Mouse (Mus musculus): ENCODE results near the gene Myo18b. TPM values are rescaled to one million over a fixed set of nuclear protein-coding genes. Genes with fewer than 3 reads are reported as not detected.

Myo18b gene
- total RNA-seq, 1 experiment, result 2.3 TPM

DNA sequence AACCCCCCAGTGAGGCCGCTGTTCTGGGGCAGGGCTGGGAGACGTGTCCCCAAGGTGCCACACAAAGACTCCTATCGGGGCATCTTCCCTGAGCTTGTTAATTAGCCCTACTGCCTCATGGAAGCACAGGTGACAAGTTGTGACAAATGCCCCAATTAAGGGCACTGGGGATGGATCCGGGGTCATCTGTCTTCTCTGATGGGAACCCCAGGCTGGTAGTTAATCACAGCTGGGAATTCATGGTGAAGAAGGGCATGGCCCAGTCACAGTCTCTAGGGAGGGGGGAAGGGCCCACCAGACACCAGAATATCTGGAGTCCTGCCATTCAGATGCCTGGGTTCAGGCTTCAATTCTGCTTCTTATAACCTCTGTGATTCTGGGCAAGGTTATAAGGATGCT lies 126.4 kb downstream of the Myo18b start:
- H3K4me1 ChIP-seq (ENCODE audit: control insufficient read depth in 2 of 2, insufficient read depth in 2 of 2, low read length in 2 of 2, poor library complexity in 1 of 2), result peaks cover 0 to 7% of the 10 kb centered on the region in 2 experiments; a peak in 1 of 4 replicates

DNA sequence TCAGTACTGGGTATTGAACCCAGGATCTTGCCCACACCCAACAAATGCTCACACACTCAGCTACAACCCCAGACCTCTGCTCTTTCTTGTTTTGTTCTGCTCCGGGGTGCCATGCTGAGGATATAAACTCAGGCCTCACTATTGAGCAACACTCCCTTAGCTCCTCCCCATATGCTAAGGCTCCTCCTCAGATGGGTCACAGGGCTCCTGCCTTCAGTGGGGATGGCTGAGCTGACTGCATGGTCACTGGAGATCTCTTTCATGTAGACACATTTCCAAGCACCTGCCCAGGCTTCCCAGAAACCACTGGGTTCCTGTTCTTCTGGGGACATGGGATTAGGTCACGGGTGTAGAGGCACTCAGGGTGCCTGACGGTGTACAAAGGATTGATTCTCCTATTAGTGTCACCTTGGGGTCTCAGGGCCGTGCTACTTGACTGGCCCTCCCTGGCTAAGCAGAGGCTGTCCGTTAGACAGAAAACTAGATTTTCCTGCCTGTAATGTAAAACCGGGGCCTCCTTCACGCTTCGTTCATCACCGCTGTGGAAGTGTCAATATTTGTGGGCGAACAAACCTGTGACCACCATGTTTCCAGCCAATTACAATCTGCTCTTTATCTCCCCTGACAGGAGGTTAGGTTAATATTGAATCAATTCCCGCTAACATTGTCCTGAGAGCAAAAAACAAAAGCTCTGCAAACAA lies 127.0 kb downstream of the Myo18b start:
- H3K36me3 ChIP-seq (ENCODE audit: control insufficient read depth, insufficient read depth, low read length, poor library complexity, severe bottlenecking), result no peaks in the 10 kb centered on the region
- H3K4me1 ChIP-seq (ENCODE audit: control insufficient read depth in 2 of 2, insufficient read depth in 2 of 2, low read length in 2 of 2, poor library complexity in 1 of 2), result peaks cover 0 to 7% of the 10 kb centered on the region in 2 experiments; a peak in 1 of 4 replicates

More for the DNA sequence above, 126.4 kb downstream of the Myo18b start:
- Histone ChIP-seq H3K9me3 (ENCODE audit: control insufficient read depth, insufficient read depth, low read depth, low read length) (no peaks in the 10 kb centered on the region), H3K36me3 (ENCODE audit: control insufficient read depth, insufficient read depth, low read length, poor library complexity, severe bottlenecking) (no peaks in the 10 kb centered on the region), H3K9ac (ENCODE audit: insufficient read depth, low read depth, low read length, poor library complexity, severe bottlenecking) (no peak overlapping the region), H3K4me3 (ENCODE audit: insufficient read depth in 1 of 2, low read depth in 1 of 2, low read length in 2 of 2, poor library complexity in 1 of 2, severe bottlenecking in 1 of 2) (no peak overlapping the region), H3K27ac (ENCODE audit: insufficient read depth, low read depth, low read length, poor library complexity, severe bottlenecking) (no peak overlapping the region)
- in situ Hi-C loops (cut with MboI; ENCODE audit: low sequenced_read_pairs in 2 of 2, unreplicated experiment in 2 of 2), result no loop called here
- no peak for DNase-seq (ENCODE audit: low read depth, low spot score)
- TF ChIP-seq ZC3H11A (IDR thresholded peaks at IDR 0.05; ENCODE audit: borderline replicate concordance, low read depth, low read length) (no peak), CHD2 (IDR thresholded peaks at IDR 0.05; ENCODE audit: low read depth, low read length) (no peak)

DNA sequence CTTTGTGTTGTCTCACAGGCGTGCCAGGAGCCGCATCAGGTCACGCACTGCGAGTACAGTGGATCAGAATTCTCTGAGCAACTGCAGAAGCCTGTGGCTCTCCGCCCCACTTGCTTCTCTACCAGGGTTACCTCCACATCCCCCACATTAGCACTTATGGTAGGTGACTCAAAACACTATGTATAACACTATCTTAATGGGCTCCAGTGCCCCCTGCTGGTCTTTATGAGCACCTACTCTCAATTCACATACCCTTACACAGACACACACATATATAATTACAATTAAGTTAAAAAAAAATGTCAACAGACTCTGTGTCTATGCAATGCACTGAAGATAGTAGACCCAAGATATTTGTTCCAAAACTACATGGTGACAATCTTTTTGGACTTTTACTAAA lies 127.6 kb downstream of the Myo18b start:
- peaks cover 0 to 7% of the 10 kb centered on the region in 2 experiments; a peak in 1 of 4 replicates for H3K4me1 ChIP-seq (ENCODE audit: control insufficient read depth in 2 of 2, insufficient read depth in 2 of 2, low read length in 2 of 2, poor library complexity in 1 of 2)
- in situ Hi-C loops (cut with MboI; ENCODE audit: low sequenced_read_pairs in 2 of 2, unreplicated experiment in 2 of 2), result no loop called here
- peak; percentile 25 for DNase-seq (ENCODE audit: low read depth, low spot score)
- no peak overlapping the region for H3K9ac ChIP-seq (ENCODE audit: insufficient read depth, low read depth, low read length, poor library complexity, severe bottlenecking)
- H3K9me3 ChIP-seq (ENCODE audit: control insufficient read depth, insufficient read depth, low read depth, low read length), result no peaks in the 10 kb centered on the region
- H3K4me3 ChIP-seq (ENCODE audit: insufficient read depth in 1 of 2, low read depth in 1 of 2, low read length in 2 of 2, poor library complexity in 1 of 2, severe bottlenecking in 1 of 2), result no peak overlapping the region
- TF ChIP-seq ZC3H11A (IDR thresholded peaks at IDR 0.05; ENCODE audit: borderline replicate concordance, low read depth, low read length) (peak; percentile 5; the same call in 1 of the 2 replicates), CHD2 (IDR thresholded peaks at IDR 0.05; ENCODE audit: low read depth, low read length) (no peak)
- H3K36me3 ChIP-seq (ENCODE audit: control insufficient read depth, insufficient read depth, low read length, poor library complexity, severe bottlenecking), result no peaks in the 10 kb centered on the region
- H3K27ac ChIP-seq (ENCODE audit: insufficient read depth, low read depth, low read length, poor library complexity, severe bottlenecking), result no peak overlapping the region

More for the DNA sequence above, 127.0 kb downstream of the Myo18b start:
- Histone ChIP-seq H3K9ac (ENCODE audit: insufficient read depth, low read depth, low read length, poor library complexity, severe bottlenecking) (no peak overlapping the region), H3K27ac (ENCODE audit: insufficient read depth, low read depth, low read length, poor library complexity, severe bottlenecking) (no peak overlapping the region), H3K4me3 (ENCODE audit: insufficient read depth in 1 of 2, low read depth in 1 of 2, low read length in 2 of 2, poor library complexity in 1 of 2, severe bottlenecking in 1 of 2) (no peak overlapping the region), H3K9me3 (ENCODE audit: control insufficient read depth, insufficient read depth, low read depth, low read length) (no peaks in the 10 kb centered on the region)
- in situ Hi-C loops (cut with MboI; ENCODE audit: low sequenced_read_pairs in 2 of 2, unreplicated experiment in 2 of 2), result no loop called here
- no peak for TF ChIP-seq MAFK (IDR thresholded peaks at IDR 0.05; ENCODE audit: insufficient read depth, low read depth, low read length)
- DNase-seq (ENCODE audit: low read depth, low spot score), result no peak

DNA sequence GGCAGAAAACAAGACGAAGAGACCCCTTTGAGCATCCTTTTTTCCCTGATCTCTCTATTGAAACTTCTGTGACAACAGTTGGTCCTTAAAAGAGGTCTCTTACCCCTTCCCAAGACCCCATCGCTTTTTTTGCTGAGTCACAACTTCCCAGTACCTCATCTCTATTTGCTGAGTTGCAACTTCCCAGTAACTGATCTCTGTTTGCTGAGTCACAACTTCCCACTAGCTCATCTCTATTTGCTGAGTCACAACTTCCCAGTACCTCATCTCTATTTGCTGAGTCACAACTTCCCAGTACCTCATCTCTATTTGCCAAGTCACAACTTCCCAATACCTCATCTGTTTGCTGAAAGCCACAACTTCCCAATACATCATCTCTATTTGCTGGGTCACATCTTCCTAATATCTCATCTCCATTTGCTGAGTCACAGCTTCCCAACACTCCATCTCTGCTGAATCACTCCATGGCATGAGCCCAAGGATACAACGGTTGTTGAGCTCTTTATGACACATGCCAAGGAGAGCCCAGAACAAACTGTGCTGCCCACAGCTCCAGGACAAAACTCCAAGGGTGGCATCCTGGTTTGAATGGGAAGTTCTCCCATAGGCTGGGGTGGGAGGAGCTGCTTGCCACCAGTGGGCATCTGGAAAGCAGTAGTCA lies 134.6 kb downstream of the Myo18b start:
- no peak overlapping the region for H3K4me3 ChIP-seq (ENCODE audit: insufficient read depth in 1 of 2, low read depth in 1 of 2, low read length in 2 of 2, poor library complexity in 1 of 2, severe bottlenecking in 1 of 2)
- no peaks in the 10 kb centered on the region for H3K9me3 ChIP-seq (ENCODE audit: control insufficient read depth, insufficient read depth, low read depth, low read length)
- DNase-seq (ENCODE audit: low read depth, low spot score), result no peak
- H3K9ac ChIP-seq (ENCODE audit: insufficient read depth, low read depth, low read length, poor library complexity, severe bottlenecking), result no peak overlapping the region
- H3K4me1 ChIP-seq (ENCODE audit: control insufficient read depth in 2 of 2, insufficient read depth in 2 of 2, low read length in 2 of 2, poor library complexity in 1 of 2), result no peaks in the 10 kb centered on the region
- H3K36me3 ChIP-seq (ENCODE audit: control insufficient read depth, insufficient read depth, low read length, poor library complexity, severe bottlenecking), result no peaks in the 10 kb centered on the region
- in situ Hi-C loops (cut with MboI; ENCODE audit: low sequenced_read_pairs in 2 of 2, unreplicated experiment in 2 of 2), result no loop called here
- no peak overlapping the region for H3K27ac ChIP-seq (ENCODE audit: insufficient read depth, low read depth, low read length, poor library complexity, severe bottlenecking)
- TF ChIP-seq MAFK (IDR thresholded peaks at IDR 0.05; ENCODE audit: insufficient read depth, low read depth, low read length), result peak; percentile 98
- no peak for TF ChIP-seq ZC3H11A (IDR thresholded peaks at IDR 0.05; ENCODE audit: borderline replicate concordance, low read depth, low read length)
- no peak for TF ChIP-seq ZNF384 (IDR thresholded peaks at IDR 0.05; ENCODE audit: low read depth, low read length)
- TF ChIP-seq CHD2 (IDR thresholded peaks at IDR 0.05; ENCODE audit: low read depth, low read length), result no peak
- no peak for TF ChIP-seq HCFC1 (IDR thresholded peaks at IDR 0.05; ENCODE audit: borderline replicate concordance, insufficient read depth, low read length)

GRCm38 (mm10) chr5:112755581-112755980 lies 140.6 kb downstream of the Myo18b start:
- Histone ChIP-seq H3K9me3 (ENCODE audit: control insufficient read depth, insufficient read depth, low read depth, low read length) (no peaks in the 10 kb centered on the region), H3K4me3 (ENCODE audit: insufficient read depth in 1 of 2, low read depth in 1 of 2, low read length in 2 of 2, poor library complexity in 1 of 2, severe bottlenecking in 1 of 2) (no peak overlapping the region), H3K4me1 (ENCODE audit: control insufficient read depth in 2 of 2, insufficient read depth in 2 of 2, low read length in 2 of 2, poor library complexity in 1 of 2) (no peaks in the 10 kb centered on the region), H3K27ac (ENCODE audit: insufficient read depth, low read depth, low read length, poor library complexity, severe bottlenecking) (no peak overlapping the region), H3K36me3 (ENCODE audit: control insufficient read depth, insufficient read depth, low read length, poor library complexity, severe bottlenecking) (no peaks in the 10 kb centered on the region), H3K9ac (ENCODE audit: insufficient read depth, low read depth, low read length, poor library complexity, severe bottlenecking) (no peak overlapping the region)
- DNase-seq (ENCODE audit: low read depth, low spot score), result no peak
- in situ Hi-C loops (cut with MboI; ENCODE audit: low sequenced_read_pairs in 2 of 2, unreplicated experiment in 2 of 2), result no loop called here
- TF ChIP-seq CHD2 (IDR thresholded peaks at IDR 0.05; ENCODE audit: low read depth, low read length) (no peak), ZC3H11A (IDR thresholded peaks at IDR 0.05; ENCODE audit: borderline replicate concordance, low read depth, low read length) (no peak), MAFK (IDR thresholded peaks at IDR 0.05; ENCODE audit: insufficient read depth, low read depth, low read length) (no peak), ZNF384 (IDR thresholded peaks at IDR 0.05; ENCODE audit: low read depth, low read length) (no peak), HCFC1 (IDR thresholded peaks at IDR 0.05; ENCODE audit: borderline replicate concordance, insufficient read depth, low read length) (no peak)

Measured in ES-E14 (cell line).